Mouse (Mus musculus) liver, embryonic 14.5 days (tissue): ENCODE results near the gene Aven. TPM values are rescaled to one million over a fixed set of nuclear protein-coding genes. Genes with fewer than 3 reads are reported as not detected.

Experiments used
- ATAC-seq: fragments of 200-750 bp; cut with Nextera tagmentation; 2 replicates; pipeline ENCODE4 v1.8.0; 2017; ENCODE audit warnings: moderate number of reproducible peaks, mild to moderate bottlenecking, moderate library complexity; ENCODE audit not compliant: insufficient read depth
- DNase-seq, 3 experiments: peaks; one replicate each; pipeline ENCODE4 v3.0.0-alpha.2; 2012 to 2013; ENCODE audit warnings: low read depth in 3 of 3, low spot score in 3 of 3
- H3K27ac ChIP-seq: fragments of 300-500 bp; sonication (generic); 2 replicates; pipeline ENCODE4 v1.5.1; 2014; ENCODE audit warnings: moderate library complexity, mild to moderate bottlenecking, control low read depth, inconsistent platforms
- H3K27me3 ChIP-seq: fragments of 300-500 bp; sonication (generic); 2 replicates; pipeline ENCODE4 v1.6.1; 2014; ENCODE audit warnings: mild to moderate bottlenecking, low read length, moderate library complexity; ENCODE audit not compliant: control insufficient read depth, insufficient read depth
- H3K36me3 ChIP-seq: fragments of 300-500 bp; sonication (generic); replicated peaks from 2 replicates; pipeline ENCODE4 v1.6.1; 2014; ENCODE audit warnings: low read depth; ENCODE audit not compliant: control insufficient read depth, insufficient read depth
- H3K4me1 ChIP-seq, 2 experiments: fragments of 200-500 bp in 1 of 2; fragments of 300-500 bp in 1 of 2; sonication (generic) in 1 of 2; replicated peaks; 2 replicates each; pipeline ENCODE4 v1.6.1; 2012 to 2014; ENCODE audit warnings: antibody characterized with exemption in 1 of 2, inconsistent platforms in 1 of 2, low read length in 1 of 2; ENCODE audit not compliant: control insufficient read depth in 2 of 2, insufficient read depth in 2 of 2
- H3K4me2 ChIP-seq: fragments of 300-500 bp; sonication (generic); 2 replicates; pipeline ENCODE4 v1.6.1; 2014; ENCODE audit warnings: low read depth, mild to moderate bottlenecking, control low read depth, moderate library complexity
- H3K4me3 ChIP-seq, 2 experiments: fragments of 200-500 bp in 1 of 2; fragments of 300-500 bp in 1 of 2; sonication (generic) in 1 of 2; 2 replicates each; pipeline ENCODE4 v1.5.1; 2012 to 2014; ENCODE audit warnings: low read depth in 2 of 2, low read length in 2 of 2, mild to moderate bottlenecking in 2 of 2, control low read depth in 1 of 2, inconsistent platforms in 1 of 2, moderate library complexity in 1 of 2; ENCODE audit not compliant: insufficient read depth in 1 of 2
- H3K9ac ChIP-seq: fragments of 300-500 bp; sonication (generic); replicated peaks from 2 replicates; pipeline ENCODE4 v1.6.1; 2014; ENCODE audit warnings: mild to moderate bottlenecking, control low read depth, moderate library complexity
- H3K9me3 ChIP-seq: fragments of 300-500 bp; sonication (generic); 2 replicates; pipeline ENCODE4 v1.6.1; 2016; ENCODE audit warnings: low read length, mixed read lengths; ENCODE audit not compliant: control insufficient read depth
- CTCF ChIP-seq: IDR thresholded peaks from 2 replicates; pipeline ENCODE4 v1.5.1; 2016; ENCODE audit warnings: antibody characterized with exemption, low read depth, control low read depth
- EP300 ChIP-seq: IDR thresholded peaks from 2 replicates; pipeline ENCODE4 v1.6.1; 2016; ENCODE audit warnings: antibody characterized with exemption, low read depth
- WGBS: fragments of 180-500 bp; shearing (Covaris S2); extraction: QIAGEN DNeasy Blood & Tissue Kit; methylation state at CpG from one replicate; pipeline ENCODE4 v1.1.7; 2014; ENCODE audit not compliant: insufficient replicate concordance; 5-methylcytosine and 5-hydroxymethylcytosine counted together
- polyA plus RNA-seq, 2 experiments: library from polyadenylated mRNA; depleted of rRNA in 1 of 2; stranded (reverse) in 1 of 2; unstranded in 1 of 2; fragments of >200 nt; fragmentation: Nextera tagmentation in 1 of 2; extraction: Ambion mirVana in 1 of 2; gene quantifications; 2 replicates each; pipeline versions ENCODE4 v1.2.1 to v1.2.3; 2012 to 2014

The Aven gene
- polyA plus RNA-seq, 2 experiments = 5.9 to 8.6 TPM

GRCm38 (mm10) chr2:112632536-112632935, 139.8 kb downstream of the Aven start:
- TF ChIP-seq EP300 = no peak
- TF ChIP-seq CTCF = no peak
- Histone ChIP-seq H3K9ac (no peak overlapping the region), H3K9me3 (no peaks in the 10 kb centered on the region), H3K27ac (no peak overlapping the region), H3K4me2 (no peak overlapping the region), H3K36me3 (no peaks in the 10 kb centered on the region), H3K27me3 (no peaks in the 10 kb centered on the region), H3K4me1 (no peaks in the 10 kb centered on the region), H3K4me3 (no peak overlapping the region)
- no peak for ATAC-seq
- 77% methylated on average over 9 of the region's 9 CpGs for WGBS
- no peak for DNase-seq

DNA sequence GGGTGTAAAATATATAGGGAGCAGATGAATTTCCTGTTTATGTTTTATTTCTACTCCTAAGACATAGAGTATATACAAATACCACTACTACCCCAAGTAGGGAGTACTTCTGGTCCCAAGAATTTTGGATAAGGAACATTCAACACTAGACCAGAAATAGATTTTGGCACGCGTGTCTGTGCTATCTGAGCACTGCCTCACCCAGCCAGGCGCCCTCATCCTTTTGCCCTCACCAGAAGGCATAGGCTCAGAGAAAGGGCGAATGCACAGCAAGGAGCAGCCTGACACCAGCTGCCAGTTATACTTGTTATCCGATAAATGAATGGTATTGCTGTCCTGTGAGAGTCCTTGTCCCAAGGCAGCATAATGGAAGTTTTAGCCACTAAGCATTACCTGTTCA, 144.4 kb downstream of the Aven start:
- Histone ChIP-seq H3K27ac (no peak overlapping the region), H3K9me3 (no peaks in the 10 kb centered on the region), H3K27me3 (no peaks in the 10 kb centered on the region), H3K9ac (no peak overlapping the region), H3K4me2 (no peak overlapping the region), H3K4me1 (no peaks in the 10 kb centered on the region; a peak in 1 of 4 replicates), H3K36me3 (no peaks in the 10 kb centered on the region), H3K4me3 (no peak overlapping the region)
- WGBS = 72% methylated on average over 5 of the region's 5 CpGs
- TF ChIP-seq CTCF (no peak), EP300 (no peak)
- no peak for ATAC-seq
- DNase-seq = no peak

DNA sequence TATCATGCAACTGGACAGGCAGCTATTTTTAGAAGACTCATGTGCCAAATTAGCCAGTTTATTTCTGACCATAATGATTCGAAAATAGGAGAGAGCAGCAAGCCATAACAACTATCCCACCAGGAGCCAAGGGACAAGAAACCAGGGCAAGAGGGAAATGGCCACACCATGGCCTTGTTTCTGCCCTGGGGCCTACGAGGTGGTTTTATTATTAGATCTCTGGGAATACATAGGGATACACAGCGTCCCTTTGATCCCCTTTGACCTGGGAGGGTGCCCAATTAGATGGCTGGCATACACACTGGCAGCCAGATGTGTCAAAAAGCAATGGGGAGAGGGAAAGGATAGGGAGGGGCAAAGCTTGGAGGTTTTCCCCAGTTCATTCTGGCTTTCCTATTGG, 161.1 kb downstream of the Aven start:
- Histone ChIP-seq H3K4me2 (no peak overlapping the region), H3K4me3 (no peak overlapping the region), H3K27me3 (no peaks in the 10 kb centered on the region), H3K9ac (no peak overlapping the region), H3K27ac (no peak overlapping the region), H3K4me1 (no peaks in the 10 kb centered on the region), H3K9me3 (no peaks in the 10 kb centered on the region), H3K36me3 (no peaks in the 10 kb centered on the region)
- no peak for DNase-seq
- no peak for ATAC-seq
- 55% methylated on average over 3 of the region's 3 CpGs for WGBS
- no peak for TF ChIP-seq EP300
- TF ChIP-seq CTCF = no peak

DNA sequence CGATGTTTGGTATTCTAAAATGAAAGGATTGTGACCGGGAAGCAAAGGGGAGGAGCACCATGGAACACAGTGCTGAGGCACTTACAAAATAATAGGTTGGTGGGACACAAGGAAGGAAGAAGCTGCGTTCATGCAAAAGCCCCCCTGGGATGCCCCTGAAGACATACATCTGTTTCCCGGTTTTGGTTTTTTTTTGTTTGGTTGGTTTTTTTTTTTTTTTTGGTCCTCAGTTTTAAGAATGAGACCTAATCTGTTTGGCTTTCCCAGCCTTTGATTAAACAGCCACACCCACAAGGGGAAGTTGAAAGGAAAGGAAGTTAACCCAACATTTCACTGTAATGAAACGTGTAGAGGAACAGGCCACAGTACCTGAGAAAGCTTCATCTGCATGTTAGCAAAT, 163.4 kb downstream of the Aven start:
- no peak overlapping the region for H3K9ac ChIP-seq
- no peak overlapping the region for H3K4me2 ChIP-seq
- no peaks in the 10 kb centered on the region for H3K4me1 ChIP-seq
- H3K9me3 ChIP-seq = no peaks in the 10 kb centered on the region
- H3K27me3 ChIP-seq = no peaks in the 10 kb centered on the region
- no peak for TF ChIP-seq CTCF
- TF ChIP-seq EP300 = no peak
- no peak overlapping the region for H3K4me3 ChIP-seq
- no peak overlapping the region for H3K27ac ChIP-seq
- 44% methylated on average over 5 of the region's 5 CpGs for WGBS
- DNase-seq (no peak), ATAC-seq (no peak)
- no peaks in the 10 kb centered on the region for H3K36me3 ChIP-seq

GRCm38 (mm10) chr2:112669461-112669860, 176.7 kb downstream of the Aven start:
- Histone ChIP-seq H3K9me3 (no peaks in the 10 kb centered on the region), H3K4me3 (no peak overlapping the region), H3K9ac (no peak overlapping the region), H3K36me3 (no peaks in the 10 kb centered on the region), H3K27ac (no peak overlapping the region), H3K27me3 (no peaks in the 10 kb centered on the region), H3K4me1 (no peaks in the 10 kb centered on the region), H3K4me2 (no peak overlapping the region)
- ATAC-seq = no peak
- no peak for DNase-seq
- TF ChIP-seq CTCF = no peak
- TF ChIP-seq EP300 = no peak
- 35% methylated on average over 3 of the region's 3 CpGs for WGBS
